Mouse (Mus musculus) MN1 (cell line): Measurements from ENCODE around the gene Srgap2.
"Not testable (repeated sequence)": the region's sequence is repeated elsewhere in the genome, so short reads cannot be mapped to it uniquely, and the experiment has no call there.

ENCODE experiments used
- DNase-seq: peaks from one replicate; pipeline ENCODE4 v3.0.0-alpha.2; 2016; ENCODE audit warnings: low spot score

The Srgap2 gene

GRCm38 (mm10) chr1:131527281-131528080 is at the start of gene Srgap2, which contains the start of gene Fam72a:
Srgap2 (minus strand) TSS chr1:131527352.
Fam72a (plus strand) TSS chr1:131527903.
- peak; percentile 99 for DNase-seq

DNA sequence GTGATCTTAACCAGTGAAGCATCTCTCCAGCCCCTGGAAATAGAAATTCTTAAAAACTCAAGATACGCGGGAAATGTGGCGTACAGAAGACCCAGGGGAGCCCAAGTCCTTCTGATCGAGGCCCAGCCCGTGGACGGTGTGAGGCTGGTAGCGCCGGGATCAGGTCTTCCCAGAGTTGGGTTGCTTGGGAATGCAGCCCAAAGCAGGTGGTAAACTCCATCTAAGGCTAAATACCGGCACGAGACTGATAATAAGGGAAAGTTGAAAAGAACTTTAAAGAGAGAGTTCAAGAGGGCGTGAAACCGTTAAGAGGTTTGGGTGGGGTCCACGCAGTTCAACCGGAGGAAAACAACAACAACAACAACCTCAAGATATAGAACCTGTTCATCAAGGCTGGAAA is 46.6 kb upstream of the Srgap2 start:
- DNase-seq: peak; percentile 7

GRCm38 (mm10) chr1:131570391-131570790 is 43.2 kb upstream of the Srgap2 start:
- DNase-seq: no peak

DNA sequence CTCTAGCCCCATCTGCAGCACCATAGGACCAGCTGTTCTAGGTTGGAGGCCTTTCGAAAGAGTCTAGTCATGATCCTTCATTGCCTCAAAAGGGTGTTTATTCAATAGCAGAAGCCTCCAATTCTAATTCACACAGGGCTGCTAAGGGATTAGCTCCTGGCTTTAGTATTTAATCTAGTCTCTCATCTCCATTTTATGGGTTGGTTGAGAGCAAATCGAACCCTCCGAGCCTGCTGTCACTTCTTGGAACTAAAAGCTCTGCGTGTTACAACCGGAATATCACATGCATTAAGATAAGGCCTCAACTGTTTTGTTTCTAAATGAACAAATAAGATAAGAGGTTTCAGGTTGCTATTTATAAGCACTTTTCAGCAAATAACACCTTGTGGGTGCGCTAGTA is 42.6 kb upstream of the Srgap2 start:
- no peak for DNase-seq

DNA sequence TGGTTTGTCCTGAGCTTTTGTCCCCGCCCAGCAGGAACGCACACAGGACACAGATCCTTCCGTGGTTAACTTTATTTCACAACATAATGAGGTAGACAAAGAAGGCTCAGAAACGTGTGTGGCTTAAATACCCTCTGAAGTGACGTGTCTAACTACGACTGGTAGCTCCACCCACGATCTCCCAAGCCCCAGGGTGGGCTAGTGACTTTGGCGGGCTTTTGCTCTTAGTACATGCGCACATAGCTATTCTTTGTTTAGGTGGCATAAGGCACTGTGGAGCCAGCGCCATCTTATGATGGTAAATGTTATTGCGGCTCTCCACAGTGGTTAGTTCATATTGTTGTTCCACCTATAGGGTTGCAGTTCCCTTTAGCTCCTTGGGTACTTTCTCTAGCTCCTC is 38.9 kb upstream of the Srgap2 start:
- DNase-seq: not testable (repeated sequence)

GRCm38 (mm10) chr1:131562081-131562480 is 34.9 kb upstream of the Srgap2 start:
- DNase-seq: no peak

DNA sequence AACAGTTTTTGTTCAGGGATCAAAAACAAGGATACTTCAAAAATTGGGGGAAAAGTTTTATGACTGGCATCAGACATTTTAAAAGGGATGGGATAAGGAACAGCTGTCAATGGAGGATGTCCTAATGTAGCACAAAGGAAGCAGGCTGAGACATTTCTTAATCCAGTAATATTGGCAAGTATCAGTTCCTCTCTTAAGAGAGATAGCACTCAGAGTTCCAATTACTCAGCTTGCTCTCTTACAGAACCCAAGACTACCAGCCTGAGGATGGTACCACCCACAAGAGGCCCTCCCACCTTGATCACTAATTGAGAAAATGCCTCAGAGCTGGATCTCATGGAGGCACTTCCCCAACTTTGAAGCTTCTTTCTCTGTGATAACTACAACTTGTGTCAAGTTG is 33.3 kb upstream of the Srgap2 start:
- no peak for DNase-seq

- peak; percentile 84 for DNase-seq
Measured at GRCm38 (mm10) chr1:131555042-131555812, 28.1 kb upstream of the Srgap2 start.

- no peak for DNase-seq
Measured at GRCm38 (mm10) chr1:131553428-131553827, 26.3 kb upstream of the Srgap2 start.

DNA sequence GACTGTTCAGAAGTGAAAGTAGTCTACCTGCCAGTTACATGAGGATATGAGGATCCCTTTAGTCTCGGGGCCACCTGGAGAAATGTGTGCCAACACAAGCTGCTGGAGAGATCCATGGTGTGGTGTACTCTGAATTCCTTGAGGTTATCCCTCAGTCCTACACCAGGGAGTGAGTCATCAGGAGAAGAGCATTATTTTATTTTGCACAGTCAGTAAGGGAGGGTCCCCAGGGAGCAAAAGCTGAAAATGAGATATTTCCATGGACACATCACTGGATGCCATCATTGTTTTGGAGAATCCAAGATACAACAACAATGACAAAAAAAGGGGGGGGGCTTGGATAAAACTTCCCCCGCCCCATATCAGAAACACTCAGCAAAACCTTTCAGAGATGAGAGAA is 24.8 kb upstream of the Srgap2 start:
- peak; percentile 24 for DNase-seq

GRCm38 (mm10) chr1:131548494-131549365 is 21.6 kb upstream of the Srgap2 start:
- peak; percentile 25 for DNase-seq

GRCm38 (mm10) chr1:131546798-131547690 is 19.9 kb upstream of the Srgap2 start:
- DNase-seq: no peak

DNA sequence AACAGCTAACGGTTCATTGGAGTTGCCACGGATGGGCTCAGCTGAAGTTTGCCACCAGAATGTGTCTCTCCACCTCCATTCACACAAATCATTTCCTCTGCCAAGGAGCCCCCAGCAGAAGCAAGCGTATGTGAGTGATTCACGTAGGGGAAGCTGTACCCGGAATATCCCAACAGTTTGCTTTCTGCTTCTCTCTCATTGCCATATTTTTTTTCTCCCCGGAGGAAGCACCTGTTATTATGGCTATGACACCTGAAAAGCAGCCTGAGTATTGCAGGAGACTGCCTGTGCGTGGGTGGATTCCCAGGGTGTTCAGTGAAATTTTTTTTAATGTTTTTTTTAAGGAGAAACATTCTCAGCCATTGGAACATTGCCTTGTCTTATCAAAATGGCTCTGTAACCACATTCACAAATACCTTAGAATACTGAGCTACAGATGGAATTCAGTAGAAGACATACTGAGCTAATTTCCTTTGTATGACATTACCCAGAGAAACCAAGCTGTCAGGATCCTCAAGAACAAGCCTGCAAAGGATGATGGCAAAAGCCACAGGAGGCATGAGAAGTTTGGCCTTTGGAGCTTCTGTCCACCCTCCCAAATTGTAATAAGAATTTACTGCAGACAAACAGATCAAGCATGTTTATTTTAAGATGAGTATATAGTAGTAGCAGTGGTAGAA is 16.9 kb upstream of the Srgap2 start:
- DNase-seq: no peak

DNA sequence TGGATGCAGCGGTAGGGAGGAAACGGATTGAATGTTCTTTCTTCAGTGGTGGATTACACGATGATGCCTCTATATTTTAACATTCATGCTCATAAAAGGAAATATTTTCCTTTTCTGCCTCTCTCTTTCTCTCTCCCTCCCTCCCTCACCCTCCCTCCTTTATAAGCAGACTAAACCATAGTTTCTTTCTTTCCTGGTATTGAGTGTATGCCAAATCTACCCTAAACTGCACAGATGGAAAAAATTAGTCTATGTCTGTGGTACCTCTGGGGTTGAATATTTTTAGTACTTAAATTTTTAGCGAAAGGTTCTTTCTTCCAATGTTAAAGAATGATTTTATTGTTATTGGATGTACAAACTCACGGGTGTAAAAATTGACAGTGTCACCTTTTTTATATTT is 14.8 kb upstream of the Srgap2 start:
- no peak for DNase-seq

DNA sequence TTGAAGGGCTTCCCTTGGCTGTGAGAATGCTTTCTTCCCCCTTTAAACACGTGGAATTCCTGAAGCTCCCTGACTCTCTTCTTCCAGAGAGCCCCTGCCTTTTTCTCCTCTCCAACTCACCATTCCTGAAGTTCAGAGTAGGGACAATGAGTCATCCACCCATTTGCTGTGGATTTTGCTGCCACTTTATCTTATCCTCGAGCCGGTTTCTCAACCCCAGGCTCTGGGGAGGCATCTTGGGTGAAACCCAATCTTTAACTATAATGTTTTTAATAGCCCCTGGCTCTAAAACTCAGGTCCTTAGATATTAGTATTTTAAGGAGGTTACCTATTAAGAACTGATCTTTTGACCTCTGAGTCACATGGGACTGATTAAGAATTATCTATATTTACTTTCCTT is 14.3 kb upstream of the Srgap2 start:
- DNase-seq: no peak

- DNase-seq: no peak
Measured at GRCm38 (mm10) chr1:131540795-131541194, 13.6 kb upstream of the Srgap2 start.

GRCm38 (mm10) chr1:131539771-131540170 is 12.6 kb upstream of the Srgap2 start:
- no peak for DNase-seq

DNA sequence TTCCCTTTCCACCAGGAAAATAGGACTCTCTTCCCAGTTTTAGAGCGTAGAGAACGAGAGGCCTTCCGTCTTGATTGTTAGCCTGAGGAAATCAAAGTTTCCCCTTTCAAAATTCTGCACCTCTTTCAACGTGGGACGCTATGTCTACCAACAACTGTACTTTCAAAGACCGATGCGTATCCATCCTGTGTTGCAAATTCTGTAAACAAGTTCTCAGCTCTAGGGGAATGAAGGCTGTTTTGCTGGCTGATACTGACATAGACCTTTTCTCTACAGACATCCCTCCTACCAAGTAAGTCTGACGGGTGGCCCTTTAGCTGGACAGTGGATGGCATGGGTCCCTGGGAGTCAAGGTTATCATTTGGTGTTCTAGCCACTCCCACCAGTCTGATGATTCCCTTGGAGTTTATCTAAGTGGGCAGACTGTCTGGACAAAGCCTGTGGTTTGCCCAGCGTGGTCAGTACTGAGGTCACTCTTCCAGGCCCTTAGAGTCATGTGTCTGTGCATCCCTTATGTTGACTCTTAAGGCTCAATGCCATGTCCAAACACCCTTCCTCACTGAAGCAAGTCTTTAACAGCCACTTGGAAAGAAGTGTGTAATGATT is 1.5 kb upstream of the Srgap2 start:
- peak; percentile 32 for DNase-seq

GRCm38 (mm10) chr1:131528081-131528507 is 942 bp upstream of the Srgap2 start:
- DNase-seq: peak; percentile 81
